Mouse (Mus musculus) bone marrow, adult 2 months (tissue): Measurements from ENCODE around the gene Tbl1xr1.

Source experiments
- CTCF ChIP-seq: fragments of 200-500 bp; IDR thresholded peaks from 2 replicates; pipeline ENCODE4 v1.5.1; 2011; ENCODE audit warnings: low read length, control low read depth; ENCODE audit not compliant: control insufficient read depth, insufficient read depth
- POLR2A ChIP-seq: fragments of 200-500 bp; IDR thresholded peaks from 2 replicates; pipeline ENCODE4 v1.6.1; 2011; ENCODE audit warnings: low read depth, mild to moderate bottlenecking, control low read depth, low read length, borderline replicate concordance; ENCODE audit not compliant: control insufficient read depth

GRCm38 (mm10) chr3:22075887-22076560, 428 bp upstream of the Tbl1xr1 start:
- no peak for TF ChIP-seq CTCF
- TF ChIP-seq POLR2A: peak; percentile 54; the same call in 1 of the 2 replicates
